Mouse (Mus musculus) lung, postnatal 14 days (tissue): Measurements from ENCODE around the gene Smox.

Experiments used
- DNase-seq: peaks from one replicate; pipeline ENCODE4 v3.0.0; 2021

Gene Smox

GRCm38 (mm10) chr2:131560205-131560919 lies 69.1 kb downstream of the Smox start:
- DNase-seq = no peak

- no peak for DNase-seq
Measured at GRCm38 (mm10) chr2:131561344-131561870, 70.1 kb downstream of the Smox start.

DNA sequence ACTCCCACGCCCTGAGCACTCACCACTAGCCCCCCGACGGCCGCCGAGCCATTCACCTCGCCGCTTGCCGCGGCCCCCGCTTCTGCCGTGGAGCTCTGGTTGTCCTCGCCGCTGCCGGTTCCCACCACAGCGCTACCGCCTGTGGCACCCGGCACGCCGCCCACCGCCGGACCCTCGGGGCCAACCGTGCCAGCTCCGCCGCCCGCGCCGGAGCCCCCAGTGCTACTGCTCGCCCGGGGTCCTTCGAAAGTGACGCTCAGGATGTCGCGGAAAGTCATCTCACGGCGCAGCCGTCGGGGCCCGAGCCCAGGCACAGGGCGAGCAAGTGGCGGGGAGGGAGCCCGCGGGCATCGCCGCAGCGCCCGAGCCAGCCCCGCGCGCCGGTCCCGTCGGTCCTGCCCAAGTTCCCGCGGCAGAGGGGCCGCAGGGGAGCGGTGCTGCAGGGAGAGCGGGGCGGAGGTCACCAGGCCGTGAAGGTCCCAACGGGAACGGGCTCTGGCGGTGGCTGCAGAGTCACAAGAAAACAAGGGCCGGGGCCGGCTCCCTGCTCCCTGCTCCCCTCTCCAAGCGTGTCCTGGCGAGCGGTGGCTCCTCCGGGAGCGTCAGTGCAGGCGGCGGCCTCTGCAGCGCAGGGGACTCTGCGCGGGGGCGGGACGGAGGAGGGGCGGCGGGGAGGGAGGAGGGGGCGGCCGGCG lies 70.7 kb downstream of the Smox start, which contains the start of gene Adra1d:
Gene Adra1d, minus strand, starts transcription at position 393 of the 695 bp plus-strand sequence.
- no peak for DNase-seq

GRCm38 (mm10) chr2:131562586-131563122 lies 71.4 kb downstream of the Smox start:
- peak; percentile 60 for DNase-seq
